Mouse (Mus musculus) kidney, postnatal 0 days (tissue): ENCODE data around the gene Fzr1. TPM values are rescaled to one million over a fixed set of nuclear protein-coding genes. Genes with fewer than 3 reads are reported as not detected.
A peak's percentile ranks its signal among the peaks of the same experiment; 100 is the strongest.

Experiments used
- ATAC-seq: fragments of 200-750 bp; cut with Nextera tagmentation; replicated peaks from 2 replicates; pipeline ENCODE4 v1.8.0; 2017; ENCODE audit warnings: low read depth, moderate number of reproducible peaks, moderate TSS enrichment, moderate library complexity; ENCODE audit not compliant: low FRiP score
- DNase-seq: peaks from one replicate; pipeline ENCODE4 v3.0.0-alpha.2; 2016; ENCODE audit warnings: low spot score
- H3K27ac ChIP-seq: fragments of 300-500 bp; sonication (generic); 2 replicates; pipeline ENCODE4 v1.5.1; 2014; ENCODE audit warnings: mild to moderate bottlenecking
- H3K27me3 ChIP-seq: fragments of 300-500 bp; sonication (generic); 2 replicates; pipeline ENCODE4 v1.6.1; 2014; ENCODE audit warnings: low read length, mixed read lengths; ENCODE audit not compliant: insufficient read depth
- H3K36me3 ChIP-seq: fragments of 300-500 bp; sonication (generic); 2 replicates; pipeline ENCODE4 v1.6.1; 2014; ENCODE audit warnings: low read length, mixed read lengths; ENCODE audit not compliant: insufficient read depth
- H3K4me1 ChIP-seq: fragments of 300-500 bp; sonication (generic); replicated peaks from 2 replicates; pipeline ENCODE4 v1.6.1; 2014; ENCODE audit warnings: antibody characterized with exemption, low read length, mixed read lengths; ENCODE audit not compliant: insufficient read depth
- H3K4me2 ChIP-seq: fragments of 300-500 bp; sonication (generic); 2 replicates; pipeline ENCODE4 v1.6.1; 2014; ENCODE audit warnings: mild to moderate bottlenecking, low read length, moderate library complexity, mixed read lengths
- H3K4me3 ChIP-seq: fragments of 300-500 bp; sonication (generic); replicated peaks from 2 replicates; pipeline ENCODE4 v1.5.1; 2014; ENCODE audit warnings: low read depth, low read length
- H3K9ac ChIP-seq: fragments of 300-500 bp; sonication (generic); 2 replicates; pipeline ENCODE4 v1.6.1; 2014; ENCODE audit warnings: low read depth, low read length
- H3K9me3 ChIP-seq: fragments of 300-500 bp; sonication (generic); replicated peaks from 2 replicates; pipeline ENCODE4 v1.6.1; 2016; ENCODE audit warnings: low read length, inconsistent platforms, mixed read lengths
- CTCF ChIP-seq: IDR thresholded peaks from 2 replicates; pipeline ENCODE4 v1.5.1; 2016; ENCODE audit warnings: antibody characterized with exemption, low read depth, mild to moderate bottlenecking, moderate library complexity
- WGBS: fragments of 180-500 bp; shearing (Covaris S2); extraction: QIAGEN DNeasy Blood & Tissue Kit; methylation state at CpG from one replicate; pipeline ENCODE4 v1.1.7; 2014; 5-methylcytosine and 5-hydroxymethylcytosine counted together
- polyA plus RNA-seq: library from polyadenylated mRNA; unstranded; fragments of >200 nt; fragmentation: Nextera tagmentation; extraction: Ambion mirVana; gene quantifications from 2 replicates; pipeline ENCODE4 v1.2.1, GENCODE M21; 2015

Fzr1 gene
- 67.5 and 70.6 TPM in 2 replicates for polyA plus RNA-seq

GRCm38 (mm10) chr10:81377793-81378552, at the start of gene Fzr1:
TSS of gene Fzr1 (minus strand) at chr10:81378516.
- TF ChIP-seq CTCF, result no peak
- peak; percentile 66; the same call in 1 of the 2 replicates for ATAC-seq
- DNase-seq, result no peak

GRCm38 (mm10) chr10:81427804-81428506, 49.6 kb upstream of the Fzr1 start:
- ATAC-seq, result no peak
- no peak for DNase-seq
- TF ChIP-seq CTCF, result no peak
- Histone ChIP-seq H3K36me3 (no peaks in the 10 kb centered on the region), H3K9me3 (no peaks in the 10 kb centered on the region), H3K27me3 (no peaks in the 10 kb centered on the region), H3K27ac (no peak overlapping the region; the same call in 1 of the 2 replicates), H3K4me2 (no peak overlapping the region), H3K4me3 (no peak overlapping the region), H3K4me1 (peaks cover 25% of the 10 kb centered on the region), H3K9ac (no peak overlapping the region)
- 83% methylated on average over 8 of the region's 8 CpGs for WGBS

More at GRCm38 (mm10) chr10:81377793-81378552, at the start of gene Fzr1:
- H3K4me3 ChIP-seq, result peak within 1 kb of the TSS; percentile 77
- WGBS, result 2% methylated on average over 56 of the region's 59 CpGs
- H3K27ac ChIP-seq, result peak within 1 kb of the TSS; percentile 65
- H3K4me1 ChIP-seq, result peaks cover 12% of the 10 kb centered on the region
- no peaks in the 10 kb centered on the region for H3K9me3 ChIP-seq
- no peaks in the 10 kb centered on the region for H3K27me3 ChIP-seq
- peak within 1 kb of the TSS; percentile 82 for H3K9ac ChIP-seq
- peaks cover 14% of the 10 kb centered on the region; the same call in 1 of the 2 replicates for H3K36me3 ChIP-seq
- H3K4me2 ChIP-seq, result peak within 1 kb of the TSS; percentile 82

GRCm38 (mm10) chr10:81427327-81427726, 49.0 kb upstream of the Fzr1 start:
- Histone ChIP-seq H3K27ac (0 out of 2 replicates have a peak overlapping the region, but pooled peaks have one; percentile 11), H3K27me3 (no peaks in the 10 kb centered on the region), H3K4me2 (peak overlapping the region; percentile 89), H3K4me3 (peak overlapping the region; percentile 67), H3K9ac (peak overlapping the region; percentile 84), H3K9me3 (no peaks in the 10 kb centered on the region), H3K4me1 (peaks cover 21% of the 10 kb centered on the region), H3K36me3 (no peaks in the 10 kb centered on the region)
- ATAC-seq (no peak), DNase-seq (no peak)
- TF ChIP-seq CTCF, result no peak
- WGBS, result 33% methylated on average over 3 of the region's 3 CpGs

- DNase-seq, result peak; percentile 64
These were observed 48.6 kb upstream of the Fzr1 start for GRCm38 (mm10) chr10:81426897-81427296.

GRCm38 (mm10) chr10:81426081-81426671, 47.9 kb upstream of the Fzr1 start:
- Histone ChIP-seq H3K9me3 (no peaks in the 10 kb centered on the region), H3K4me3 (peak overlapping the region; percentile 67), H3K27me3 (no peaks in the 10 kb centered on the region), H3K4me1 (peaks cover 19% of the 10 kb centered on the region), H3K9ac (peak overlapping the region; percentile 84), H3K36me3 (no peaks in the 10 kb centered on the region), H3K4me2 (peak overlapping the region; percentile 89), H3K27ac (peak overlapping the region; percentile 54; the same call in 1 of the 2 replicates)
- no peak for DNase-seq
- WGBS, result 1% methylated on average over 27 of the region's 33 CpGs
- ATAC-seq, result no peak
- no peak for TF ChIP-seq CTCF

More at GRCm38 (mm10) chr10:81426897-81427296, 48.6 kb upstream of the Fzr1 start:
- TF ChIP-seq CTCF, result no peak
- no peaks in the 10 kb centered on the region for H3K36me3 ChIP-seq
- H3K4me2 ChIP-seq, result peak overlapping the region; percentile 89
- H3K27ac ChIP-seq, result peak overlapping the region; percentile 54; the same call in 1 of the 2 replicates
- WGBS, result 0% methylated on average over 35 of the region's 38 CpGs
- H3K4me3 ChIP-seq, result peak overlapping the region; percentile 67
- H3K4me1 ChIP-seq, result peaks cover 20% of the 10 kb centered on the region
- ATAC-seq, result no peak
- H3K27me3 ChIP-seq, result no peaks in the 10 kb centered on the region
- no peaks in the 10 kb centered on the region for H3K9me3 ChIP-seq
- H3K9ac ChIP-seq, result peak overlapping the region; percentile 84

GRCm38 (mm10) chr10:81425236-81425850, 47.0 kb upstream of the Fzr1 start:
- Histone ChIP-seq H3K4me2 (peak overlapping the region; percentile 89), H3K36me3 (peaks cover 1% of the 10 kb centered on the region; the same call in 1 of the 2 replicates), H3K27ac (peak overlapping the region; percentile 81), H3K4me1 (peaks cover 16% of the 10 kb centered on the region), H3K9ac (peak overlapping the region; percentile 84; the same call in 1 of the 2 replicates), H3K4me3 (peak overlapping the region; percentile 67), H3K9me3 (no peaks in the 10 kb centered on the region), H3K27me3 (no peaks in the 10 kb centered on the region)
- 32% methylated on average over 10 of the region's 10 CpGs for WGBS
- ATAC-seq (no peak), DNase-seq (no peak)
- TF ChIP-seq CTCF, result no peak
